Mouse (Mus musculus) brain, embryonic 14.5 days (tissue): ENCODE results near the gene Copa.

Source experiments
- CTCF ChIP-seq: fragments of 200-500 bp; IDR thresholded peaks from 2 replicates; pipeline ENCODE4 v1.5.1; 2012; ENCODE audit warnings: inconsistent platforms, mild to moderate bottlenecking, moderate library complexity, borderline replicate concordance; ENCODE audit not compliant: insufficient read depth, insufficient read length; ENCODE audit errors: extremely low read depth
- POLR2A ChIP-seq: fragments of 200-500 bp; IDR thresholded peaks from 2 replicates; pipeline ENCODE4 v1.6.1; 2012; ENCODE audit warnings: mild to moderate bottlenecking, inconsistent platforms, borderline replicate concordance; ENCODE audit not compliant: poor library complexity, insufficient read depth, insufficient read length, severe bottlenecking; ENCODE audit errors: extremely low read depth

DNA sequence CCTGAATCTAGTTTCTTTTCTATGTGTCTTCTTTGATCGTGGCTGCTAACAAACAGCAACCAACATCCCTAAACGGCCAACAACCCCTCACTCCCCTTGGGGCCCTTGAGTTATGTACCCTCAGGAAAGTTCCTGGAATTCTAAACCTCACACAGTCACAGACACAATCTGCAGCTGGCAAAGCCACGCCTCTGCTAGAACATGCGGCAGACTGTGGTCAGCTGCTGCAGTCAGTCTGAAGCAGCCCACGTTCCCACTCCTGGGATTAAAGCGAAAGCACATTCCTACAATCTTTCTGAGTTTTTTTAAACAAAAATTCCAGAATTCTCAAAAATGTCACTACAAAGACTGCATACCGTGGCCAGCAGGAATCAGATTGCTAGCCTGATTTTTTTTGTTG is 51.2 kb downstream of the Copa start:
- TF ChIP-seq CTCF: no peak
- no peak for TF ChIP-seq POLR2A
